Mouse (Mus musculus) embryonic facial prominence, embryonic 14.5 days (tissue): ENCODE measurements at regions not wholly inside any gene's neighbourhood (a gene's known extent, or its start where the extent isn't known, plus 50 kb on each side); places are given as distances from the start of the nearest gene placed in this dataset.
A peak's percentile ranks its signal among the peaks of the same experiment; 100 is the strongest.

Experiments used
- ATAC-seq: fragments of 200-750 bp; cut with Nextera tagmentation; 2 replicates; pipeline ENCODE4 v1.8.0; 2017; ENCODE audit warnings: low read depth, moderate number of reproducible peaks, moderate TSS enrichment
- DNase-seq: peaks from one replicate; pipeline ENCODE4 v3.0.0-alpha.2; 2015; ENCODE audit warnings: low spot score
- H3K27ac ChIP-seq: fragments of 300-500 bp; sonication (generic); replicated peaks from 2 replicates; pipeline ENCODE4 v1.5.1; 2014; ENCODE audit warnings: low read depth, mild to moderate bottlenecking, low read length, moderate library complexity
- H3K27me3 ChIP-seq: fragments of 300-500 bp; sonication (generic); replicated peaks from 2 replicates; pipeline ENCODE4 v1.6.1; 2014; ENCODE audit warnings: low read length; ENCODE audit not compliant: control insufficient read depth, insufficient read depth
- H3K36me3 ChIP-seq: fragments of 300-500 bp; sonication (generic); 2 replicates; pipeline ENCODE4 v1.6.1; 2014; ENCODE audit warnings: low read length, mixed read lengths; ENCODE audit not compliant: control insufficient read depth, insufficient read depth
- H3K4me1 ChIP-seq: fragments of 300-500 bp; sonication (generic); 2 replicates; pipeline ENCODE4 v1.6.1; 2014; ENCODE audit warnings: antibody characterized with exemption, low read length; ENCODE audit not compliant: control insufficient read depth, insufficient read depth
- H3K4me2 ChIP-seq: fragments of 300-500 bp; sonication (generic); 2 replicates; pipeline ENCODE4 v1.6.1; 2014; ENCODE audit warnings: low read depth, mild to moderate bottlenecking, low read length, moderate library complexity, mixed read lengths
- H3K4me3 ChIP-seq: fragments of 300-500 bp; sonication (generic); 2 replicates; pipeline ENCODE4 v1.5.1; 2014; ENCODE audit warnings: low read depth, mild to moderate bottlenecking, low read length
- H3K9ac ChIP-seq: fragments of 300-500 bp; sonication (generic); 2 replicates; pipeline ENCODE4 v1.6.1; 2014; ENCODE audit warnings: low read depth, mild to moderate bottlenecking, low read length, moderate library complexity, mixed read lengths
- H3K9me3 ChIP-seq: fragments of 300-500 bp; sonication (generic); 2 replicates; pipeline ENCODE4 v1.6.1; 2016; ENCODE audit warnings: low read length; ENCODE audit not compliant: control insufficient read depth
- WGBS: fragments of 180-500 bp; shearing (Covaris S2); extraction: QIAGEN DNeasy Blood & Tissue Kit; methylation state at CpG from one replicate; pipeline ENCODE4 v1.1.7; 2014; 5-methylcytosine and 5-hydroxymethylcytosine counted together

GRCm38 (mm10) chr13:44346636-44347035 is 382.6 kb upstream of the Jarid2 start:
- Histone ChIP-seq H3K36me3 (no peaks in the 10 kb centered on the region), H3K4me1 (peaks cover 9% of the 10 kb centered on the region; the same call in 1 of the 2 replicates), H3K4me2 (no peak overlapping the region), H3K9me3 (no peaks in the 10 kb centered on the region), H3K9ac (no peak overlapping the region), H3K27me3 (no peaks in the 10 kb centered on the region), H3K4me3 (no peak overlapping the region), H3K27ac (no peak overlapping the region)
- ATAC-seq = no peak
- 52% methylated on average over 4 of the region's 4 CpGs for WGBS
- no peak for DNase-seq

GRCm38 (mm10) chr13:44347662-44348061 is 381.6 kb upstream of the Jarid2 start:
- H3K4me1 ChIP-seq = peaks cover 9% of the 10 kb centered on the region; the same call in 1 of the 2 replicates
- peak overlapping the region; percentile 16; the same call in 1 of the 2 replicates for H3K9ac ChIP-seq
- ATAC-seq (no peak), DNase-seq (peak; percentile 44)
- no peaks in the 10 kb centered on the region for H3K36me3 ChIP-seq
- no peak overlapping the region for H3K27ac ChIP-seq
- H3K4me2 ChIP-seq = no peak overlapping the region
- H3K4me3 ChIP-seq = no peak overlapping the region
- no peaks in the 10 kb centered on the region for H3K9me3 ChIP-seq
- H3K27me3 ChIP-seq = no peaks in the 10 kb centered on the region
- WGBS = 16% methylated on average over 9 of the region's 9 CpGs

- 31% methylated on average over 9 of the region's 9 CpGs for WGBS
- DNase-seq (peak; percentile 76), ATAC-seq (peak; percentile 60; the same call in 1 of the 2 replicates)
- H3K9ac ChIP-seq = no peak overlapping the region
- peak overlapping the region; percentile 21; the same call in 1 of the 2 replicates for H3K4me2 ChIP-seq
- no peaks in the 10 kb centered on the region for H3K27me3 ChIP-seq
- no peak overlapping the region for H3K4me3 ChIP-seq
- no peak overlapping the region for H3K27ac ChIP-seq
- H3K9me3 ChIP-seq = no peaks in the 10 kb centered on the region
- H3K36me3 ChIP-seq = no peaks in the 10 kb centered on the region
- peaks cover 17% of the 10 kb centered on the region for H3K4me1 ChIP-seq
Observed at GRCm38 (mm10) chr13:44353899-44354298, 375.4 kb upstream of the Jarid2 start.

GRCm38 (mm10) chr13:44355771-44356221 is 373.5 kb upstream of the Jarid2 start:
- Histone ChIP-seq H3K4me1 (peaks cover 17% of the 10 kb centered on the region), H3K4me3 (no peak overlapping the region), H3K9ac (no peak overlapping the region), H3K9me3 (no peaks in the 10 kb centered on the region), H3K36me3 (no peaks in the 10 kb centered on the region), H3K27ac (0 out of 2 replicates have a peak overlapping the region, but pooled peaks have one; percentile 10), H3K27me3 (no peaks in the 10 kb centered on the region), H3K4me2 (peak overlapping the region; percentile 29)
- 23% methylated on average over 12 of the region's 12 CpGs for WGBS
- ATAC-seq (peak; percentile 86; the same call in 1 of the 2 replicates), DNase-seq (peak; percentile 83)

GRCm38 (mm10) chr13:44356981-44357380 is 372.3 kb upstream of the Jarid2 start:
- Histone ChIP-seq H3K36me3 (no peaks in the 10 kb centered on the region), H3K4me2 (no peak overlapping the region), H3K27me3 (no peaks in the 10 kb centered on the region), H3K4me3 (no peak overlapping the region), H3K27ac (no peak overlapping the region), H3K9ac (no peak overlapping the region), H3K9me3 (no peaks in the 10 kb centered on the region), H3K4me1 (peaks cover 17% of the 10 kb centered on the region)
- no peak for DNase-seq
- 74% methylated on average over 11 of the region's 11 CpGs for WGBS
- ATAC-seq = no peak

- no peak overlapping the region for H3K4me3 ChIP-seq
- H3K9me3 ChIP-seq = no peaks in the 10 kb centered on the region
- H3K36me3 ChIP-seq = no peaks in the 10 kb centered on the region
- DNase-seq (no peak), ATAC-seq (no peak)
- peaks cover 14% of the 10 kb centered on the region for H3K4me1 ChIP-seq
- no peak overlapping the region for H3K9ac ChIP-seq
- H3K4me2 ChIP-seq = no peak overlapping the region
- H3K27ac ChIP-seq = no peak overlapping the region
- 70% methylated on average over 7 of the region's 7 CpGs for WGBS
- H3K27me3 ChIP-seq = no peaks in the 10 kb centered on the region
Observed at GRCm38 (mm10) chr13:44359344-44359743, 369.9 kb upstream of the Jarid2 start.

GRCm38 (mm10) chr13:44360016-44360415 is 369.3 kb upstream of the Jarid2 start:
- H3K4me2 ChIP-seq = no peak overlapping the region
- ATAC-seq (no peak), DNase-seq (no peak)
- no peak overlapping the region for H3K9ac ChIP-seq
- H3K36me3 ChIP-seq = no peaks in the 10 kb centered on the region
- H3K9me3 ChIP-seq = no peaks in the 10 kb centered on the region
- no peak overlapping the region for H3K4me3 ChIP-seq
- peaks cover 11% of the 10 kb centered on the region for H3K4me1 ChIP-seq
- H3K27ac ChIP-seq = no peak overlapping the region
- no peaks in the 10 kb centered on the region for H3K27me3 ChIP-seq
- 77% methylated on average over 5 of the region's 5 CpGs for WGBS

GRCm38 (mm10) chr13:44360725-44361290 is 368.5 kb upstream of the Jarid2 start:
- Histone ChIP-seq H3K4me1 (peaks cover 3% of the 10 kb centered on the region; the same call in 1 of the 2 replicates), H3K9ac (no peak overlapping the region), H3K9me3 (no peaks in the 10 kb centered on the region), H3K36me3 (no peaks in the 10 kb centered on the region), H3K27ac (no peak overlapping the region), H3K4me3 (no peak overlapping the region), H3K27me3 (no peaks in the 10 kb centered on the region), H3K4me2 (no peak overlapping the region)
- 48% methylated on average over 15 of the region's 15 CpGs for WGBS
- DNase-seq (no peak), ATAC-seq (no peak)
